Mouse (Mus musculus) thymus, postnatal 10 days (tissue): ENCODE measurements around the gene Atg5.

Source experiments
- DNase-seq, 2 experiments: peaks; one replicate each; pipeline ENCODE4 v3.0.0; 2021; ENCODE audit warnings: low spot score in 2 of 2

Atg5 gene

DNA sequence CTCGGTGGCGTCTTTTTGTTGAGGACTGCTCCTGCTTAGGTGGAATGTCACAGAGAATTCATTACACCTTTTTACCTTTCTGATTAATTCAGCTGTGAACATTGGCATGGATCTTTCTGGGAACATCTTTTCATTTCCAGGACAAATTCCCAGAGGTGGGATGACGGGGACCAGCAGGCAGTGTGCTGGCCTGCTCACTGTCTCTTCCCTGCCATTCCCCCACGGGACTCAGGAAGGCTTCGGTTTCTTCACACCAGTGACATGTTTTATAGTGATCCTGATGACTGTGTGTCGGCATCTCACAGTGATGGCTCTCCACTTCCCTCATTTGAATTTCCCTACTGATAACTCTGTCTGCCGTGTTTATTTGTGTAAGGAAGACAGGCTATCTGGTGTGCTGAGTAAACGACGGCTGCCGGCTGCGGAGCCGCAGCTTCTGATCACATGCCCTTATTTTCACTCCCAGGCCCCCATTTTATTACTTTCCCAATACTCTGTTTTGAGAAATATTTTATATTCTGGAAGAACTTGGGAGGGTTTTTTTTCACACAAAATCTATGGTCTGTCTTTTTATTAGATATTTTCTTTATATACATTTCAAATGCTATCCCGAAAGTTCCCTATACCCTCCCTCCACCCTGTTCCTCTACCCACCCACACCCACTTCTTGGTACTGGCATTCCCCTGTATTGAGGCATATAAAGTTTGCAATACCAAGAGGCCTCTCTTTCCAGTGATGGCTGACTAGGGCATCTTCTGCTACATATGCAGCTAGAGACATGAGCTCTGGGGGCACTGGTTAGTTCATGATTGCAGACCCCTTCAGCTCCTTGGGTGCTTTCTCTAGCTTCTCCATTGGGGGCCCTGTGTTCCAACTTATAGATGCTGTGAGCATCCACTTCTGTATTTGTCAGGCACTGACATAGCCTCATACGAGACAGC is 80.6 kb downstream of the Atg5 start:
- no peak for DNase-seq

DNA sequence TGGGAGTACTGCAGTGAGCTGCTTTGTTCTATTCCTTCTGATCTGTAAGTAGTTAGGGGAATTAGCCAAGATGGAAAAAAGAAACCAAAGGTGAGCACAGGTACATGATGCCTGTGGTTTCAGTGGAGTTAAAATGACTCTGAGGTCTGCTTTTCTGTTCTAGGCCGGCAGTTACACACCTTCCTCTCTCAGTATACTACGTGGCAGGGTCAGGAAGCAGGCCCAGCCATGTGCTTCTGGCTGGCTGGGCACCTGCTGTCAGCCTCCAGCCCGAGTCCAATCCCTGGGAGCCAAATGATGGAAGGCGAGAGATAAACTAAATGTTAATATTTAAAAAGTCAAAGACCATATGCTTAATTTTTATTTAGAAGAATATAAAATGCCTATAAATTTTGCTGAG is 85.3 kb downstream of the Atg5 start:
- no peak for DNase-seq

DNA sequence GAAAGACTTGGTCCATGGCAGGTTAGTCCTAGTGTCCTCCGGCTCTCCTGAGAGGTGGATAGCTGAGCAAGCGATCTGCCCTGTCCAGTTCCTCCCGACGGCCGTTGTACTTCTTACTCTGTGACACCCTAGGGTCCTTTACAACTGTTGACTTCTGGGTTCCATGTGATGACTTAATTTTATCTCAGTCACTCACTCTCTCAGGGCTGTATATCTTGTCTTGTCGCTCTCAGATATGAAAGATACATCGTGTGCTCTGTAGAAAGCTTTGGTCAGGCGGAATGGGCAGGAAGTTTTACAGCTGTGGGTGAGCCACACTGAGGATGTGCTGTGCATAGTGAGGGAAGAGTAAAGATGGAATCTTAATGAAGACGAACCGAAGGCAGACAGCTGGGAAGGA is 86.2 kb downstream of the Atg5 start:
- no peak for DNase-seq

DNA sequence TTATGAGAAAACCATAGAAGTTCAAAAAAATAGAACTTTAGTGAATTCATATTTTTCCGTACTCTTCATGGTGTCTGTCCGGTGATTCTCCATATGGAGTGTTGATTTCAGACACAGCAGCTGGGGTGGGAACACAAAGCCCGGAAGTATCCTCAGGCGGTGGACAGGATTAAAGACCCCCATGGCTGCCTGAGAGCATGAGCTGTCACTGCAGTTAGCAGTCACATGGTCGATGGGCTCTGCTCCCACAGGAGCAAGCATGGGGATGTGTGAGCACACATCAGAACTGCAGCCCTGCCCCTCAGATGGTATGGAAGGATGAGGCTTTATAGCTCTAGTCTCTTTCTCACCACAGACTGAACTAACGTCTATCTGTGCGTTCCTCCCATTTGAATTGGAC is 87.1 kb downstream of the Atg5 start:
- no peak for DNase-seq

DNA sequence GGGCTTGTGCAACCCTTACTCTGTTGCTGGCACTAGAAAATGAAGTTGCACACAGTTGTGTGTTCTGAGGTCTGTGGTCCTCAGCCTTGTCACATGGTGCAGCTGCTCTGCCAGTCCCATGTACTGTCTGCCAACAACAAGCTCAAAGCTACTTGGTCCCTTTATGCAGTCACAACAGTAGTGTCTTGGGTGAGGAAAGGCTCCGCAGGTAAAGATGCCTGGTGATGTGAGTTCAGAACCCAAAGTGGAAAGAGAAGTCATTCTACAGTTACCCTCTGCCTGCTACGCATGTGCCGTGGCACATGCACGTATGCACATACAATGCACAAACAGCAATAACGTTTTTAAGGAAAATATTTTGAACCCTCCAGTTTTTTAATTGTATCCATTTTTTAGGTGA is 88.5 kb downstream of the Atg5 start:
- no peak for DNase-seq

DNA sequence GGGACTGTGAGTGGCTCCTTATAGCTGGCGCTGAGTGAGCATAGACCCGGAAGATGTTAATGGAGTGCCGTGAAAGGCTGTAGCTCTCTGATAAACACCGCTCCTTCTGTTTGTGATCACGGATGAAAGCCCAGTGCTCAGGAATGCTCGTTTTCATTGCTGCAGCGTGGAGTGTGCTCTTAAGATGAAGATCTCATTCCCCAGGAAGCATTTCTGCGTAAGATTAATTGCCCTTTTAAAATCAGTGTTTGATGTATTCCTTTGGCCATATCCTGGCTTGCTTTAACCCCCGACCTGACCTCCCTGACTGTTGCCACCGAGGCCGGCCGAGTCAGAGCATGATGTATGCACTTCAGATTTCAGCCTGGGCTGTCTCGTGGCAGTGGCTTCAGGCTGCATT is 89.2 kb downstream of the Atg5 start:
- DNase-seq: no peak

DNA sequence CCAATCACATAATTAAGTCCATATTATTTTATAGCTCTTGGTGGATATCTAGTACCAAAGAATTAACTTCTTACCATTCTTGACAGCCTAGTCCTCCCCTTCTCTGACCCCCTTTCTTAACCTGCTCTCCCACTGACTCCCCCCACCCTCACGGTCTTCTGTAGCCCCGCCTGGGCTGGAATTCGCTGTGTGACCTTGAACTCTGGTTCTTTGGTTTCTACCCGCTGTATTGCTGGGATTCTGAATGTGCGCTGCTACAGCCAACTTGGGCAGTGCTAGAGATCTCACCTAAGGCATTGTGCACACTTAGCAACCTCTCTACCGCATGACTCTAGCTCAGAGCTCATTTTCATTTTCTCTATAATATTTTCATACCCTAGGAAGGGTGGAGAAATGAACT is 90.7 kb downstream of the Atg5 start:
- no peak for DNase-seq

DNA sequence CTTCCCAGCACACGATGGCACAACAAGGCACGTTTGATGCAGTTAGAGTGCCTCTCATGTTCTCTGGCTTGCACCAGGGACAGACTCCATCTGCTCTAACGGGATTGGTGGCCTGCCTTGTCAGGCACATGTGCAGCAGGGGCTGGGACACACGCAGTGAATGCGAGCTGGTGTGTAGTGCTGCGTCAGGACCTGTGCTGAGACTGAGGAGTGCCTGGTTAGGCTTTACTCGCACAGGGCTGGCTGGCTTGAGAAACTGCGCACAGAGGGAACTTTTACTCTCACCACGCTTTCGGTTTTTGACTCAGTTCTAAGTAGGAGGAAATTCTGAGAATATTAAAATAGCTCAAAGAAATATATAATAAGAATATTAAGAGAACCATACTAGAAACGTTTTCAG is 92.5 kb downstream of the Atg5 start:
- no peak for DNase-seq

DNA sequence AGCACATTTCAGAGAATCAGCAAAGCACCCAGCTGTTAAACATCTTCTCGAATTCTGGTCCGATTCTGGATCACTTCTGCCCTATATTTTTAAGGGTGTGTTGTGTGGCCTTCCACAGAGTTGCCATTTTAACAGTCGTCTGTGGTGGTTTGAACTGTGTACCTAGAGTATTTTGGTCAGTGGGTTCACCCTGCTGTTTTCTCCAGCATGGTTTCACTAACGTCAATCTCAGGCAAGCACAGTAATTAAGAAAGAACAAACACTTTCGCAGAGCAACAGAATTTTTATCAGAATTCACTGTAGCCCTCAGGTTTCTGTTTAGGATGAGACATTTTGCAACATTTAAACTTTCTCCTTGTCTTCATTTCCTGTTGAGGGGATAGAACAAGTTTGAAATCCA is 94.3 kb downstream of the Atg5 start:
- no peak for DNase-seq

DNA sequence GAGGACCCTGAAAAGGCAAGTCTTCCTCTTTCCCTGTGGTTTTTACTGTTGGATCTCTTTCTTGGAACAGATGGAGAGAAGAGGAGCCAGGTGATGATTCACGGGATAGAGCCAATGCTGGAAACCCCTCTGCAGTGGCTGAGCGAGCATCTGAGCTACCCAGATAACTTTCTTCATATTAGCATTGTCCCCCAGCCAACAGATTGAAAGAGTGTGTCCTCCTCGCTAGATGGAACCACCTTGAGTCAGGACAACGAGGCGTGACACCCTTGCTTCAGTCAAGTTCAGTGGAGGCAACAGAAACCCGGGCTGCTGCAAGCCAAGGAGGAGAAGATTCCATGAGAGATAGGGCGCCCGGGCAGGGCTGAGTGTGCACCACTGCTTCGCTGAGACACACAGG is 94.7 kb downstream of the Atg5 start:
- no peak for DNase-seq

DNA sequence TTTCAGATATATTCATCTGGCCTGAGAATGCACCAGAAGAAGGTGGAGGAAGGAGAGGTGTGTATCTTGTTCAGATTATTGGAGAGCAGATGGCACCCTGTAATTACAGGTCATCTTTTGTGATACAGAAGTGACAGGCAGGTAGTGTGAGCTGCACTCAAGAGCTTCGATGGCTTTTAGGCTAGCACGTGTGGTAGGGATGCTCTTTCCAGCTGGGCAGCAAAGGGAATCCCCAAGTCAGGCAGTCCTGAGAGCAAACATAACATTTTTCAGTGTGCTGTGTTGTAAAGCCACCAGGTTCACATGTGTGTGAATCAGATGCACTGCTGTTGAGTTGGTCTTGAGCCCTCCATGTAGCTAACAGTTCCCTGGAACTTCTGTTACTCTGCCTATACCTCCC is 98.0 kb downstream of the Atg5 start:
- DNase-seq: no peak

DNA sequence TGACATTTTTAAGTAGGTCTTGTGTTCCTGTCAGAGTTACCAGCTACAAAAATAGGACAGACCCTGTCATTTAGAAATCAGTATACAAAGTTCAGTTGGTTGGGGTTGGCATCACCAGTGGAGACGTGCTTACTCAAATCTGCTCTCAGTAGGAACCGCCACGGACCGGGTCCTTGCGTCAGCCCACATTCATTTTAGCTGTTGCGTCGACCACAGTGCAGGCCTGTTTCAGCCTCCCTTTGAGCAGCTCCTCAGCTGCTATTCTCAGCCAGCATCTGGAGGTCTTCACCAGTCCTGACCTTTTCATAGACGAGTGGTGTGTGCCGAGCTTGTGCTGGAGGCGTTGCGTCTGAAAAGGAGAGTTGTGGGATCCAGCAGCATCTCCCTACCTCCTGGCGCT is 98.9 kb downstream of the Atg5 start:
- no peak for DNase-seq

DNA sequence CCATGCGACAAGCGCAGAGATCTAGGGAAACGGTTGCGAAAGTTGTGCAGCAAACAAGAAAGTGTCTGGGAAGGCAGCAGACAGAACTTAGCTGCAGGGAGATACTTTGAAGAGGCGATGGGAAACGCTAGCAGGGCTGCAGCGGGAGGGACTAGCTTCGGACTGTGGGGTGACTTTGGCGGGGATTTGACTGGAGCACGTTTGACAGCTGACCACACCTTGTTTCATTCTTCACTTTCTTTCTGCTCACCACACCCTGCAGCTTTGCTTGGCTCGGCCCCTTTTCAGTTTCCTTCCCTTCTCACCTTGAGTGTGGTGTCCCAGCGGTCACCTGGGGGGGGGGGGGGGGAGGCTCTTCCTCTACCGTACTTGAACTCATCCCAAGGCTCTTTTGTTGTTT is 100.4 kb downstream of the Atg5 start:
- no peak for DNase-seq

DNA sequence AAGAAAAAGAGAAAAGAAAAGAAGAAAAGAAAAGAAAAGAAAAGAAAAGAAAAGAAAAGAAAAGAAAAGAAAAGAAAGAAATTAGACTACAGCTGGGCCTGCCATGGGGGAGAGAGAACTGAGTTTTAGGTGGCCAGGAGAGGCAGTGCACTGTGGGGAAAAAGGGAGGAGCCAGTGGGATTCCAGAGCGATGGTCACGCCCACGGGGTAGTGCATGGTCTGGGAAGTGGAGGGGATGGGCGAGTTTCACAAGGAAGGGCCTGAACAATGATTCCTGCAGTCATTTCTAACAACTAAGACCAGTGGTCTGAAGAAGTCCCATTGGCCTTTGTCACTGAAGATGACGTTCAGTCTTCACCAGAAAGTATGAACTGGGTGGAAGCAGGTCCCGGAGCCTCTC is 102.5 kb downstream of the Atg5 start:
- no peak for DNase-seq

DNA sequence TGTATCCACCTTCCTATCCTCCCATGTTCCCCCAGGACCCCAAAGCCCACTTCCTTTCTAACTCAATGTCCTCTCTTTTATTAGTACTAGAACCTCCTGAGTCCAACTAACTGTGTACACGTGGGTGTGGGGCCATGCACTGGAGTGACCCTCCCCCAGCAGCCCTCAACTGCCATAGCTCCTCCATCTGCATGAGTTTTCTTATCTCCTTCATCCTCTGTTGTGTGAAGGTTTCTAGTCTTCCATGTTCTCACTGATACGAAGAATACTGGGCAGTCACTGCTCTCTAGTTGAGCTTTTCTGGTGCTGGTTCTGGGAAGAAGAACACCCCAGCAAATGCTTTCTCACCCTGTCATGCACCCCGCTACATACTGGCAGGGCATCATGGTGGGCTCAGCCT is 104.1 kb downstream of the Atg5 start:
- DNase-seq: no peak

DNA sequence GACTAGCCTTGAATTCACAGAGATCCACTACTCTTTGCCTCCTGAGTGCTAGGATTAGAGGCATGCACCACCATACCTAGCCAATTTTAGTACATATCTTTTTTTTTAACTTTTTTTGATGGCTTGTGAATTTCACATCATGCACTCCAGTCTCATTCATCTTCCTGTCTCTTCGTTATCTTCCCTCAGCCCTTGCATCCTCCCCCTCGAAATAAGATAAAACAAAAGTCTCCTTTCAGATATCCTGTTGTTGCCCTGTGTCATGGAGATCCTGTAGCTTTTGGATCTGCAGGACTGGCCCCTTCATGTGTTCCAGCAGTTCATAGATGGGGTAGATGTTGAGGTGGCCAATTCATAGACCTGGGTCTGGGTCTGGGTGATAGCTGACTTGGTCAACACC is 106.5 kb downstream of the Atg5 start:
- no peak for DNase-seq

DNA sequence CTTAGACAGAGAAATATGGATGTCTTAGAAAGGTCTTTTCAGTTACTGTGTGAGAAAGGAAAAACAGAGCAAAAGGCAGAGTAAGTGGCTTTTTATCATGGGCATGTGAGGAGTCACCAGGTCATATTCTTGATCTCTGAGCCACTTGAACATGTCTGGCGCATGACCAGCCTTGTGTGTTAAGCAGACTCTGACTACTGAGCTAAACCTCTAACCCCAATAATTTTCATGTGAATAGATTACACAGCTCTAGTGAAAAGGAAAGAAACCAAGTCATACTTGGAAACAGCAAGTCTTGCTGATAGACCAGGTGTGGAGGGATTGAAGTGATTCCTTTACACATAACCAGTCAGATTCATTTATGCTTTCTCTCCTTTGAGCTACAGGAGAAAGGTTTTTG is 107.3 kb downstream of the Atg5 start:
- no peak for DNase-seq

DNA sequence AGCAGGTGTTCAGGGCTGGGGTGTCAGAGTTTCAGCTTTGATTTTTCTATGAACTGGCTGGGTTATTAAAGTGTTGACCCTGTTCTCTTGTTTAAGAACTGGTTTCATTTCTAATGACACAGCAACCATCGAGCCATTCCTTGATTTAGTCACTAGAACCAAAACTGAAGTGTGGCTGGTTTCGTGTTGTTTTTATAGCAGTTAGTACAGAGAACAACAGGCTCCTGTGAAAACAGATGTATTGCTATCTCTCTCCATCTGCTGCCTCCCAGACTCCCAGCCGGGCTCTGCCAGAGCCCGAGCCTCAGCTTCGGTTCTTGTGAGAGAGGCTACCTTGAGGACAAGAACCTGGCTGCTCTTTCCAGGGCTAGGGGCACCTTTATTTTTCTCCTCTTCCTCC is 109.7 kb downstream of the Atg5 start:
- DNase-seq: no peak

DNA sequence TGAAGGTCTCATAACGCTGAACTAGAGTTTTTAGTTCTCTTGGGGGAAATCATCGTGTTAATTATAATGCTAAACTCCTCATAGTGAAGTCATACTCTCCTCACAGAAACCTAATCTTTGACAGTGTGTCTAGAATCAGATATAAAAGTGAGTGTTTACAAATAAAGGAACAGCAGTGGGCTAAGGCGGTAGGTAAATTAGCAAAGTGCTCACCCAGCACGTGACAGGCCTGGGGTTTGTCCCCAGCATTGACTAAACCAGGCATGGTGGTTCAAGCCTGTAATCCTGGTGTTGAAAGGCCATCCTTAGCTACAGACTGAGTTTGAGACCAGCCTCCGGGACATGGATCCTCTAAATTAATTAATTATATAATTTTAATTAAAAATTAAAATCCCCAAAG is 110.2 kb downstream of the Atg5 start:
- no peak for DNase-seq

DNA sequence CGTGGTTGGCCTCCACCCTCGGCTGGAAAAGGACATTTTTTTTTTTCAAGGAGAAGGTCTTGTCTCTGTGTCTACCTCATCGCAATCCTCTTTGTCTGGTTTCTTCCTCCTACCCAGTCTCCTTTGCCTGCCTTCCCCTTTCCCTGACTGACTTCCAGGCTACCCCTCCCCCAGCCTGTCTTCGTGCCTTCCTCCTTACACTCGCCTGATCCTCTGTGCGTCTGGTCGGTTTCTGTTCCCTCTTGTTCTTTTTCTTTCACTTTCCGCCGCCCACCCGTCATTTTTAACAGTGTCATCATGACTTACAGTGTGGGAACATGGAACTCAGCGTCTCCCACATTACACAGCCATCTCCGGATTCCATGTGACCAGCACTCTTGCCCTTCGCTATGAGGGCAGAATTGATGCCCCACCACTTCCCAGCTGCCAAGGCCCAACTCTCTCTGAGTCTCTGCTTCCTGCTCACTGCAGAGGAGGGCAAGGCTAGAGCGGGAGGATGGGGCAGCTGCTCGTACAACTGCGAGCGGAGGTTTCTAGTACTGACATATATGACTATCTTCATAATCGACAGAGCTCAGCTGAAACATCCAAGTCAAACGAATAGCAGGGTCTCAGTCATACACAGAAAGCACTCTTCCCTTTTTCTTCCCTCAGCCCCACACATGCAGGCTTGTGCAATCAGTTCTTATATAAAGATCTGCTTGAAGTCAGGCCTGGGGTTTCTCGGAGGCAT is 112.5 kb downstream of the Atg5 start:
- DNase-seq: peak; percentile 47 to 59

DNA sequence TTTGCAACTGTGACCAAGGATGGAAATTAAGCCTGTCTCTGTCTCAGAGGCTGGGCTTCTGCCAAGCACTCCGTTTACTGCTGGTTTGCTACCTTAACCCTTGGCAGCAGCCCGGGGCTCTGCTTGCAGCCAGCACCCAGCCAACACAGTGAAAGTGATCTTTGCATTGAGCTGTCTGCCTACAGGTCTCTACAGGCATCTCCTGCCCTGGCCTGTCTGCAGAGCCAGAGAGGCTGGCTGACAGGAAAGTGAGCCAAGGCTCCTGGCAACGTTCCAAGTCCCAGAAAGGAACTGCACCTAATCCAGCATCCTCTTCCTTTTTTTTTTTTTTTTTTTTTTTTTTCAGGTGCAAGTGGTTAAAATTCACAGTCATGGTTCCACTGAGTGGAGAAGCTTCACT is 113.2 kb downstream of the Atg5 start:
- DNase-seq: peak; percentile 11 to 12

DNA sequence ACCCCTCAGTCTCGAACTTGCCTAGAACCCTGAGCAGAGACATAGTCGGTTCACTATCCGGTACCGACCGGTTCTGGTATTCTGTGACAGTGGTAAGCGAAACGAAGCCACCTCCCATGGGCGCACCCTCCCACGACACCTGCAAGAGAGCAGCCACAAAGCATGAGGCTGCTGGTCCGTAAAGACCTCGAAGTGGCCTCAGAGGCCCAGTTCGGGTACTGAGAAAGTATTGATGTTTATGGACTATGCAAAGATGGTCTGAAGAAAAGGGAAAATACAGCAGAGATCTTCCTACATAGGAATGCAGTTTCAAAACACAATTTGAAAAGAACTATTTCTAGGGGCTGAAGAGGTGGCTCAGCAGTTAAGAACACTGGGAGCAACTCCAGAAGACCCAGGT is 113.8 kb downstream of the Atg5 start:
- DNase-seq: no peak

DNA sequence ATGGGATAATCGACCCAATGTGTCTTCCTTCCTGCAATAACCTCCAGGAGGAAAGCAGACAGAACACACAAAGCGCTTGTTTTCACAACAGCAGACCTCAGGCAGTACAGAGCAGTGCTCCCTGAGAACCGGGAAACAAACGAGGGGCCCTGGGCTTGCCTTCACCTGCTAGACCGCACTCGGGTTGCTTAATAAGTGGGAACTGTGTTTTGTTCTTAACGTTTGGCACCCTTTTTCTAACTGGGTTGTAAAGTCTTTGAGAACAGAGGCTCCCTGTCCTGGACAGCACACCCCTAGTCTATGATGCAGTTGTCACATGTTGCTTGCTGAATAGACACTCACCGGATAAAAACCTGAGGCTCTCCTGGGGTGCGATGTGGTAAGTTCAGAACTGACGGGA is 115.1 kb downstream of the Atg5 start:
- DNase-seq: no peak
